Mouse (Mus musculus) embryo, embryonic 10 days (tissue): ENCODE measurements around the gene Tcf7.

Experiments used
- DNase-seq: peaks from one replicate; pipeline ENCODE4 v3.0.0-alpha.2; 2015; ENCODE audit warnings: low spot score

Gene Tcf7

GRCm38 (mm10) chr11:52283596-52284571, 1.1 kb upstream of the Tcf7 start:
- peak; percentile 80 for DNase-seq

GRCm38 (mm10) chr11:52282420-52282773, 417 bp downstream of the Tcf7 start:
- DNase-seq: peak; percentile 46

- DNase-seq: no peak
Observed at GRCm38 (mm10) chr11:52281568-52282328, 1.1 kb downstream of the Tcf7 start.

- no peak for DNase-seq
Observed at GRCm38 (mm10) chr11:52280566-52281455, 2.0 kb downstream of the Tcf7 start.

- no peak for DNase-seq
Observed at GRCm38 (mm10) chr11:52279611-52280145, 3.1 kb downstream of the Tcf7 start.

- no peak for DNase-seq
Observed at GRCm38 (mm10) chr11:52278991-52279390, 3.8 kb downstream of the Tcf7 start.

GRCm38 (mm10) chr11:52278164-52278563, 4.7 kb downstream of the Tcf7 start:
- no peak for DNase-seq

- DNase-seq: no peak
Observed at GRCm38 (mm10) chr11:52277433-52278150, 5.2 kb downstream of the Tcf7 start.

GRCm38 (mm10) chr11:52276961-52277391, 5.8 kb downstream of the Tcf7 start:
- no peak for DNase-seq

GRCm38 (mm10) chr11:52275774-52276555, 6.8 kb downstream of the Tcf7 start:
- DNase-seq: no peak

GRCm38 (mm10) chr11:52275366-52275765, 7.4 kb downstream of the Tcf7 start:
- DNase-seq: no peak

- DNase-seq: no peak
Observed at GRCm38 (mm10) chr11:52274456-52275112, 8.2 kb downstream of the Tcf7 start.

GRCm38 (mm10) chr11:52273942-52274330, 8.9 kb downstream of the Tcf7 start:
- DNase-seq: no peak

GRCm38 (mm10) chr11:52273183-52273941, 9.5 kb downstream of the Tcf7 start:
- no peak for DNase-seq

GRCm38 (mm10) chr11:52272619-52273018, 10.2 kb downstream of the Tcf7 start:
- peak; percentile 48 for DNase-seq

GRCm38 (mm10) chr11:52271765-52272495, 10.9 kb downstream of the Tcf7 start:
- no peak for DNase-seq

GRCm38 (mm10) chr11:52269841-52270240, 13.0 kb downstream of the Tcf7 start:
- no peak for DNase-seq
